Mouse (Mus musculus) adrenal gland, adult 2 months (tissue): ENCODE measurements around the gene Arhgap45. TPM values are rescaled to one million over a fixed set of nuclear protein-coding genes. Genes with fewer than 3 reads are reported as not detected.

Source experiments
- DNase-seq: peaks from one replicate; pipeline ENCODE4 v3.0.0; 2021
- polyA plus RNA-seq: library from polyadenylated mRNA; depleted of rRNA; stranded (reverse); fragments of >200 nt; gene quantifications from 2 replicates; pipeline ENCODE4 v1.2.3, GENCODE M21; 2012
- total RNA-seq, 2 experiments: library from RNA; stranded (reverse); gene quantifications; 2 replicates each; pipeline ENCODE4 v1.2.3; 2021

The Arhgap45 gene
- total and polyA plus RNA-seq, 3 experiments: 3.9 to 11.0 (median 6.7) TPM

- DNase-seq: no peak
Observed at GRCm38 (mm10) chr10:80015583-80015982, 870 bp upstream of the Arhgap45 start.

DNA sequence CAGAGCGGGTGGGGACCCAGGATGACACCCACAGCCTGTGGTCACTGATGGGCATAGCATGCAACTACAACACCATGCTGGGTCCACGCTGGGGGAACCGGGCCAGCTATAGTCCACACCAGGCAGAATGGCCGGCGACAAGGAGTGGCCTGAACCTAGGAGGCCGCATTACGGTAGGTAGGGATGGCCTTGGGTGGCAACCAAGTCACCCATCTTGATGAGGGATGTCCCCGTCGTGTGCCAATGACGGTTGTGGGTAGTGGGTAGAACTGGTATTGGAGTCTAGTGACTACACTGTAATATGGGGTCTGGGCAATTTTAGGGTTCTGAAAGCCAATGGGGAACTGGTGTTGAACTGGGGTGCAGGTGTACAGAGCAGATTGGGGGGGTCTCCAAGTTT is 478 bp downstream of the Arhgap45 start:
- no peak for DNase-seq

DNA sequence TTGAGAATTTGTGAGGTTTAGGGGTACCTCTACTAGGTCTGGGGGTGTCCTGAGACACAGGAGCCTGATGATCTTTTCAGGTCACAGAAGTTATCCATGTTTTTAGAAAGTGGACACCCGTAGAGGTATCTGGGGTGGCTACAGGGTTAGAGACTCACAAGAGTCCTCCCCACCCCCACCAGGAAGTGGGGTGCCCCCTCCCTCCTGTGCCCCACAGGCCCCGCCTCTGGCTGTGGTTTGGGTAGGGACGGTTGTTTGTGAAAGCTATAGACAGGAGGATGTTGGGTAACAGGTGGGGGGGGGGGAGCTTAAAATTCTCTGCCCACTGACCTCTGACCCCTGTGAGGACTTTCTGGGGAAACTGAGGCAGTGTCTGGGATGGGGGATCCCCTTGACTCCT is 908 bp downstream of the Arhgap45 start:
- DNase-seq: peak; percentile 44

- DNase-seq: no peak
Observed at GRCm38 (mm10) chr10:80017771-80018170, 1.3 kb downstream of the Arhgap45 start.

GRCm38 (mm10) chr10:80018739-80019297 is 2.4 kb downstream of the Arhgap45 start:
- DNase-seq: no peak

GRCm38 (mm10) chr10:80019471-80020131 is 3.1 kb downstream of the Arhgap45 start:
- no peak for DNase-seq

DNA sequence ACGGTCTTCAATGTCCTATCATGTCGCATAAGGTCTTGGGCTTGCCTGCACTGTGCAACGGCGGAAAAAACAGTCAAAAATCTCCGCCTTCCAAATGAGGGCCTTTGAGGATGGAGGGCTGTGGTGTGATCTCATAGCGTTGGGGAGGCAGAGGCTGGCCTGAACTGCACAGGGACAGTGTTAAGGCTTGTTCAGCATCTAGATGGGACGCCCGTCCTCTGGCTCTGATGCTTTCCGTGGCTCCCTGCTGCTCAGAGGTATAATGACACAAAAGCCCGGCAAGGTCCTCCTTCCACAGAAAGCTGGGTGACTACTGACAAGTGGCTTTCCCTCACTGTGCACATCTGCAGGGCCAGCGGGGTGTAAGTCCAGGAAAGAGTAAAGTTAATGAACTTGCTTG is 3.7 kb downstream of the Arhgap45 start:
- DNase-seq: no peak

- DNase-seq: no peak
Observed at GRCm38 (mm10) chr10:80020603-80021319, 4.3 kb downstream of the Arhgap45 start.

DNA sequence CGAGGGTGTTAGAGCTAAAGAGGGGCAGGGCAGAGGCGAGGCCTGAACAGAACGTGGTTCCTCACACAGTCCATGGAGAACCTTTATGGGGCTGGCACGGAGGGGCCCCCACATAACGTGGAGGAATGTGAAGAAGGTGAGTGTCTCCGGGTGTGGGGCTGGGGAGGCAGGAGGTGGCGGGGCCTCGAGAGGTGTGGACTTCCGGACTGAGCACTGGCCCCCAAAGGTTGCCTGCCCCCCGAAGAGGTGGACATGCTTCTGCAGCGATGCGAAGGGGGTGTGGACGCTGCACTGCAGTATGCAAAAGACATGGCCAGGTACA is 4.8 kb downstream of the Arhgap45 start:
- DNase-seq: no peak

DNA sequence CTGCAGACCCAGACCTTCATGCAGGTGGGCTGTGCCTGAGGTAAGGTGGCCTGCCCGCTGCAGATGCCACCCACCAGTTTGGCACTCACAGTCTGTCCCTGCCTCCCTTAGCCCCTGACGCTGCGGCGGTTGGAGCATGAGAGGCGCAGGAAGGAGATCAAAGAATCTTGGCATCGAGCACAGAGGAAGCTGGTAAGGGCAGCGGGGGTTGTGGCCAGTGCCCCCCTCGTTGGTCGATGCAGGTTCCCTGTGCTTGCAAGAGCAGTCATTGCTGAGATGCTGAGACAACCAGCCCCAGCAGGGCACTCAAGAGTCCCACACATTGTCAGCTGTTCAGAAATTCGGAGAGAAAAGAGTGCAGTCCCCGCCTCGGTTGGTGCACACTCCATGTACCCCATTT is 5.7 kb downstream of the Arhgap45 start:
- DNase-seq: no peak

- no peak for DNase-seq
Observed at GRCm38 (mm10) chr10:80022806-80023205, 6.4 kb downstream of the Arhgap45 start.

GRCm38 (mm10) chr10:80023758-80024157 is 7.3 kb downstream of the Arhgap45 start:
- no peak for DNase-seq

GRCm38 (mm10) chr10:80024229-80025043 is 8.0 kb downstream of the Arhgap45 start:
- no peak for DNase-seq

DNA sequence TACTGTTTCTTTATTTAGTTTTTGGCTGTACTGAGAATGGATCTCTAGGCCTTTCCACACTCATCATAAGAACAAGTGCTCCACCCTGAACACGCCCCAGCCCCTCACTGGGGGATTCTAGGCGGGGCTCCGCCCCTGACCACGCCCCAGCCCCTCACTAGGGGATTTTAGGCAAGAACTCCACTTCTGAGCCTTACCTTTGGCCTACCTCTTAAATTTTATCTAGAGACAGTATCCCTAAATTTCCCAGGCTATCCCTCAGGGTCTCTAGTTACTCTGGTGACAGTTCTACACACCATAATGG is 8.5 kb downstream of the Arhgap45 start:
- DNase-seq: no peak

GRCm38 (mm10) chr10:80025463-80025862 is 9.0 kb downstream of the Arhgap45 start:
- no peak for DNase-seq

DNA sequence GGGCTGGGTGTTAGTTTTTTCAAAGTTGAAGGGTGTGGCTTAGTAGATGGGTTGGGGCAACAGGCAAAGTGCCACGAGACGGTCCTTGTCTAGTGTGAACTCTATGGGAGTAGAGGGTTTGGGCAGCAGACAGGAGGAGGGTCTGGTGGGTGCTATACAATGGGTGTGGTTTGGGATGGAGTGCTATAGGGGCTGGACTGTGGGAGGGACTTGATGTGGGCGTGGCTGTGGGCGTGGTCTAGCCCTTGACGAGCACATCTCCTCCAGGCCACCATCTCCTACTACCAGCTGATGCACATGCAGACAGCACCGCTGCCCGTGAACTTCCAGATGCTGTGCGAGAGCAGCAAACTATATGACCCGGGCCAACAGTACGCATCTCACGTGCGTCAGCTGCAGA is 9.4 kb downstream of the Arhgap45 start:
- DNase-seq: no peak

DNA sequence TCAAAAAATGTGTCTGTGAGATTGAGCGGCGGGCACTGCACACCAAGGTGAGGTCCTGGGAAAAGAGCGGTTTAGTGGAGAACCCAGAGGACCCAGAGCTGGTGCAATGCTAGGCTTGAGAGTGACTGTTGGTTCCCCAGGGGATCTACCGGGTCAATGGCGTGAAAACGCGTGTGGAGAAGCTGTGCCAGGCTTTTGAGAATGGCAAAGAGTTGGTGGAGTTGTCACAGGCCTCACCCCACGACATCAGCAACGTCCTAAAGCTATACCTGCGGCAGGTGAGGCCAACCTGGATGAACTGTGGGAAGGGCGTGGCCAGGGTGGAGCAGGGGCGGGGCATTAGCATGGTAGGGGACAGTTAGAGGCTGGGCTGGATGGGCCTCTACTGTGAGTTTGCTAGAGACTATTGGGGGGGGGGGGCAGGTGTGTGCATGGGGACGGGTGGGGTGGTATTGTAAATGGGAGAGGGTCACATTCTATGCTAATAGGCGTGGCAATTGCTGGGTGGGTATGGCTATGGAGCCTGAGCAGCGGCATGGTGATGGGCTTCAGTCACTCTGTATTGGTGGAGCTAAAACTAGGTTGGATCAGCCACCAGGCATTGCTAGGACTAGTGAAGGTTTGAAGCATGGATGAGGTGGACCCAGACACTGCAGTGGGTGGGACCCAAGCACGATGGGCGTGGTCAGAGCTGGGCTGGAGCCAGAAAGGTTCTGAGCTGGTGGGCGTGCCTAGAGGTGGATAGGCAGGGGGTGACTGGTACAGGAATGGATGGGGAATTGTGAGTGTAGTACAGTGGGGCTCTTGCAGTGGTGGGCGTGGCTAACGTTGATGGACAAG is 11.4 kb downstream of the Arhgap45 start:
- DNase-seq: no peak

DNA sequence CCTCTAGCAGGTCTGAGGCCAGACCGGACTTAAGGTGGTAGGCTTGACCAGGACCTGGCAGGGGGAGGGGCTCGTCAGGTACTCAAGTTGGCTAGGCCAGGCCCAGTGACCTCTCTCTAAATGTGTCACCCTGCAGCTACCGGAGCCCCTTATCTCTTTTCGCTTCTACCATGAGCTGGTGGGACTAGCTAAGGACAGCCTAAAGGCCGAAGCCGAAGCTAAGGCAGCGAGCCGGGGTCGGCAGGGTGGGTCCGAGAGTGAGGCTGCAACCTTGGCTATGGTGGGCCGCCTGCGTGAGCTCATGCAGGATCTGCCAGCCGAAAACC is 12.0 kb downstream of the Arhgap45 start:
- no peak for DNase-seq

DNA sequence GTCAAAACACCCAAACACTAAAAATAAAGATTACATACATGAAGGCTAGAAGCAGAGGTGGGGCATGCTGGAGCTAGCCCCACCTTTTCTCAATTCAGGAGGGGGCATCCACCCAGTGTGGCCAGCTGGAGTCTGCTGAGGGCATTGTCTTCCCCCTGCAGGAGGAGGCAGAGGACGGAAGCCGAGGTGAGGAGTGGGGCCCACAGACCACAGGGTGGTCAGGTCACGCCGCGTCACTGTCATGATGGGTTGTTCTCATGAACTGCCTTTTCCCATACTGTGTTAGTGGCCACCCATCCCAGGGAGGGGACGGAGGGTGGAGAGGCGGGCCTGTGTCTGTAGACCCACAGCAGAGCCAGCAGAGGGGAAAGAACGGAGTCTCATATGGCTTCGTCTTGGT is 13.7 kb downstream of the Arhgap45 start:
- DNase-seq: no peak

DNA sequence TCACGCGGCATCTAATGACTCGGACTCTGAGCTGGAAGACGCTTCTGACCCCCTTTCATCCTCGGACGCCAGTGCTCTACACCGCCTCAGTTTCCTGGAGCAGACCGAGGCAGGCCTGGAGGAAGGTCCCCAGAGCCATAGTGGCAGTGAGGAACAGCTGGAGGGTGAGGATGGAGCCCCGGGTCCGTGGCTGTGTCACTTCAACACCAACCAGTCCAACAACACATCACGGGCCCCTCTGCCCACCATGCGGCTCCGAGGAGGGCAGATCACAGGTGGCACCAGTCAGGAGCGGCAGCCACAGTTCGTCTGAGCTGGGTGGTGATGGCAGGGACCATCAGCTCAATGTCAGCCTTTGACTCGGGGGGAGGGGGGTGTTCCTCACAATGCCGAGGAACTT is 14.3 kb downstream of the Arhgap45 start:
- no peak for DNase-seq

- DNase-seq: peak; percentile 82
Observed at GRCm38 (mm10) chr10:80032799-80033480, 16.5 kb downstream of the Arhgap45 start.
